Mouse (Mus musculus): ENCODE results near the gene Abca1. TPM values are rescaled to one million over a fixed set of nuclear protein-coding genes. Genes with fewer than 3 reads are reported as not detected.

The Abca1 gene
- polyA plus RNA-seq, 1 experiment from 2014 or later, result 6.1 TPM

DNA sequence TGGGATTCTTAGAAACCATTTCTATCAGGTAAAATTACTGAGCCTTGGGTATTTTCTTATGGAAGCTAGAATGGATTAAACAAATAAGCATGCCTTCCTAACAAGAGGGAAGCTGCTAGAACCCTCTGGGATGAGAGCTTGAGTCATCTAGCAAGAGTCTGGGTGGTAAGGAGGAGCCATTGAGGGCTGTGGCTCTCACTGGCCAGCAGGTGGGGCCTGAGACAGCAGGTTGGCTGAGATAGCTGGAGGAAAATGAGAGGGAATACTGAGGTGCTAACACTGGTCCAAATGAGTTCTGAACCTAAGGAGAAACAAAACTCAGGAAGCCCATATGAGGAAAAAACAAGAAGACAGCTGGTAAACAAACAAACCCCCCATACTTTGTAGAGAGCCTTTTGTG lies 42.1 kb downstream of the Abca1 start:
- H3K9ac ChIP-seq, result no peak overlapping the region
- no peak overlapping the region for H3K4me3 ChIP-seq
- no peak overlapping the region for H3K4me2 ChIP-seq
- no peaks in the 10 kb centered on the region for H3K27me3 ChIP-seq
- peaks cover 6% of the 10 kb centered on the region; the same call in 1 of the 2 replicates for H3K36me3 ChIP-seq (ENCODE audit: poor library complexity, severe bottlenecking)
- H3K9me3 ChIP-seq (replicated peaks), result no peaks in the 10 kb centered on the region
- no peak for ATAC-seq
- H3K4me1 ChIP-seq, result peaks cover 24% of the 10 kb centered on the region
- no peak overlapping the region for H3K27ac ChIP-seq

DNA sequence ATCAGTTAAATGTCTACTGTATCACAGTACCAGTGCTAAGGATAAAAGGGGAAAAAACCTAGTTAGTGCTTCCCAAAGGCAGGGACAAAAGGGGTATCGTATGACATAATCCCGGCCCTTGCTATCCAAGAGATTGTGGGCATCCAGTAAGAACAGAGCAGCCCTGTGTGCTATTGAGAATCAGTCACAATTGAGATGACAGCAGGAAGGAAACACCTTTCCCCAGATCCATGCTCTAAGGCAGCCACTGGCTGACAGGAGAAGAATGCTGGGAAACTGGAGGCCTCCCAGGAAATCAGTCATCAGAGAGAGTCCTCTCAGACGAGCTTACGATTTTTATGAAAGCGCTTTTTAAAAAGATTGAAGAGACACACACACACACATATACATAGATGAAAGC lies 42.6 kb downstream of the Abca1 start:
- WGBS, result 35% methylated on average over 5 of the region's 5 CpGs
- H3K9me3 ChIP-seq (replicated peaks), result no peaks in the 10 kb centered on the region
- peaks cover 20% of the 10 kb centered on the region for H3K4me1 ChIP-seq
- H3K36me3 ChIP-seq (ENCODE audit: poor library complexity, severe bottlenecking), result peaks cover 6% of the 10 kb centered on the region; the same call in 1 of the 2 replicates
- H3K27me3 ChIP-seq, result no peaks in the 10 kb centered on the region
- H3K27ac ChIP-seq, result no peak overlapping the region
- H3K4me3 ChIP-seq, result no peak overlapping the region
- no peak overlapping the region for H3K9ac ChIP-seq
- ATAC-seq, result peak; percentile 42; the same call in 1 of the 2 replicates
- no peak overlapping the region for H3K4me2 ChIP-seq

DNA sequence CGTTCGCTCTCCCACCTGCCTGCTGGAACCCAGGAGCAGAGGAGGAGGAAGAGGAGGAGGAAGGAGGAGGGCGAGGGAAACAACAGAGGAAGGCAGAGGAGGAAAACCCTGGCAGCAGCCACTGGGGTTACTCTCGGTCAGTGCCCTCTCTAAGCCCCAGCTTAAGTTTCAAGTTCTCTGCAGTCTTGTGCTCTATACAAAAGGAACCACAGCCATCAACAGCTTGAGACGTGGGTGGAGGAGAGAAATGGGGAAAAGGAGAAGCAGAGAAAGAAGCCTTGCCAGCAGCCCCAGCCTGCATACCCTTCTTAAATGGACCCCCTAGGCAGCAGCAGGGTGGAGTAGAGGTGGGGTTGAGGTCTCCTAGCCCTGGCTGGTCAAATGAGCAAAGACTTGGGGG lies 43.8 kb downstream of the Abca1 start:
- no peak overlapping the region for H3K27ac ChIP-seq
- H3K9me3 ChIP-seq (replicated peaks), result no peaks in the 10 kb centered on the region
- H3K4me2 ChIP-seq, result no peak overlapping the region
- H3K36me3 ChIP-seq (ENCODE audit: poor library complexity, severe bottlenecking), result peaks cover 6% of the 10 kb centered on the region; the same call in 1 of the 2 replicates
- ATAC-seq, result no peak
- WGBS, result 11% methylated on average over 3 of the region's 5 CpGs
- H3K9ac ChIP-seq, result no peak overlapping the region
- H3K27me3 ChIP-seq, result no peaks in the 10 kb centered on the region
- H3K4me1 ChIP-seq, result peaks cover 20% of the 10 kb centered on the region
- no peak overlapping the region for H3K4me3 ChIP-seq

DNA sequence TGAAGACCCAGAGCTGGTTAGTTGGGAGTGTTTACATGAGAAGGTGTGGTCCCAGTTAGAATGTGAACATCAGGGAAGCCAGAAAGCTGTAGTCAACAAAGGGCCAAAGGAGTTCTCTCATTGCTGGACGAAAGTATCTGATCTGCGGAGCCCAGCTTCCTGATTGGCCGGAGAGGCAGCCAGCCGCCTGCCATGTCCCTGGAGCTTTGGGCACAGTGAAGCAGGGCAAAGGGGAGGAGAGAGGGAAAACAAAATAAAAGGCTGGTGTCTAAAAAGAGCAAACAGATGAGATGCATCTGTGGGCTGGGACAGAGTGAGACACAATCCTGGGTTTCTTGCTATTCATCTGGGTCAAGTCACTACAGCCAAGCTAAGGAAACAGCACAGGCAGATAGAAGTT lies 44.3 kb downstream of the Abca1 start:
- no peak for ATAC-seq
- no peak overlapping the region for H3K9ac ChIP-seq
- 49% methylated on average over 4 of the region's 4 CpGs for WGBS
- no peaks in the 10 kb centered on the region for H3K9me3 ChIP-seq (replicated peaks)
- H3K4me1 ChIP-seq, result peaks cover 24% of the 10 kb centered on the region
- H3K4me2 ChIP-seq, result no peak overlapping the region
- no peaks in the 10 kb centered on the region for H3K27me3 ChIP-seq
- no peak overlapping the region for H3K4me3 ChIP-seq
- H3K36me3 ChIP-seq (ENCODE audit: poor library complexity, severe bottlenecking), result peaks cover 6% of the 10 kb centered on the region; the same call in 1 of the 2 replicates
- no peak overlapping the region for H3K27ac ChIP-seq

DNA sequence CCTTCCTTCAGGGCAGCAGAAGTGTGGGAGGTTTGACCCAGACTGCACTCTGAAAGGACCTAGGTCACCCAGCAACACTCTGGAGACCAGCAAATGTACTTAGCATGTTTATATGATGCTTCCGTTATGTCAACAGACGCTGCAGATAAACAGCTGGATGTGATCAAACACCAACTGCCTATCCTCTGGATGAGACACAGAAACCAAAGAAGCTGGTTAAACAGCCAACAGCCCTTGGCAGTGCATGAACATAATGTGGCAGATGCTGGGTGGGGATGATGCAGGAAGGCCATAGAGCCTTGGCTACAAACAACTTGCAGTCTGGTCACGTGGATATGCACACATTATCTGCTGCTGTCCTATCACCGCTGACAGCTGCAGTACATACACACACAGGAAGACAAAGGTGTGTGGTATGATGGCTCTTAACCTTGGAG lies 47.8 kb downstream of the Abca1 start:
- 84% methylated on average over 4 of the region's 4 CpGs for WGBS

DNA sequence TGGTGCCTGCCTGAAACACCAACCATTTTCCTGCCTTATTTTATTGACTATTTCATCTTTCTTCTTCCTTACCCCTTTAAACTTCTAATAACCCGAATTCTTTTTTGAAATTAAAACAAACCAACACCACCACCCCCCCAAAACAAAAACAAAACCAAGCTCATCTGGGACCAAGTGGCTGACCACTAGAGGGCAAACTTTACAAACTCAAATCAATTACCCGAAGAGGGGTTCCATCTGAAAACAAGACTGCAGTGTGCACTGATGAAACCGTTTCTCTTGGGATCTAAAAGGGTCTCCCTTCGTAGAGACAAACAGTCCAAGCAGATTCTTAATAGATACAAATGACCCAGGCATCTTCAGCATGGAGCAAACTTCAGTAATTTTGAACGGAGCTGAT lies 49.3 kb downstream of the Abca1 start:
- H3K4me2 ChIP-seq, result no peak overlapping the region
- no peak overlapping the region for H3K4me3 ChIP-seq
- 29% methylated on average over 5 of the region's 5 CpGs for WGBS
- no peaks in the 10 kb centered on the region for H3K9me3 ChIP-seq (replicated peaks)
- peaks cover 6% of the 10 kb centered on the region; the same call in 1 of the 2 replicates for H3K36me3 ChIP-seq (ENCODE audit: poor library complexity, severe bottlenecking)
- peaks cover 5% of the 10 kb centered on the region for H3K4me1 ChIP-seq
- no peaks in the 10 kb centered on the region for H3K27me3 ChIP-seq
- no peak overlapping the region for H3K27ac ChIP-seq
- ATAC-seq, result peak; percentile 50; the same call in 1 of the 2 replicates
- no peak overlapping the region for H3K9ac ChIP-seq

More for the DNA sequence above, 47.8 kb downstream of the Abca1 start:
- H3K4me3 ChIP-seq, result no peak overlapping the region
- peaks cover 18% of the 10 kb centered on the region for H3K4me1 ChIP-seq
- H3K9ac ChIP-seq, result no peak overlapping the region
- H3K9me3 ChIP-seq (replicated peaks), result no peaks in the 10 kb centered on the region
- no peak for ATAC-seq
- H3K36me3 ChIP-seq (ENCODE audit: poor library complexity, severe bottlenecking), result peaks cover 6% of the 10 kb centered on the region; the same call in 1 of the 2 replicates
- no peak overlapping the region for H3K27ac ChIP-seq
- no peaks in the 10 kb centered on the region for H3K27me3 ChIP-seq
- no peak overlapping the region for H3K4me2 ChIP-seq

DNA sequence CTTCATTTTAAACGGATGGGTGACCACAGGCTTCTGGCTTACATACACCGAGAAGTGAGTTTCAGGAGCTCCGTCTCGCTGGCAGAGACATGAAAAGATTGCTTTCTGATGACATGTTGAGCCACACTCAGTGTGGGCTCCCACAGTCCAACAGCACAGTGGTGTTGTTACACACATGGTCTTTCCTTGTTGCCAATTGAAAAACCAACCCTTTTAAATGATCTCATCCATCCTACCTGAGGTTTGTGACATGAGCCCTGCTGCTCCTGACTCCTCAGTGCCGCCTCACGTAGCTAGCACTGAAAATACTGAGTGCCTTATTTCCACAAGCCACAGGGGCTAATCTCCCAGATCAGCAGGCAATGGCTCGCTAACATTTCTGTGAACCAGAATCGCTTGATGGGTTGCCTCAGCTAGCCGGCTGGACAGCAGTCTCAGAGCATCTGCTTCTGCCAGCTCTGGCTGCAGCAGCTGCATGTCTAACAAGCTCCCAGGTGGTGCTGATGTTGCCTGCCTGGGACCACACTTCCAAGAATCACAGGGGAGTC lies 50.2 kb downstream of the Abca1 start:
- Histone ChIP-seq H3K9me3 (replicated peaks) (no peaks in the 10 kb centered on the region), H3K9ac (no peak overlapping the region; the same call in 1 of the 2 replicates), H3K36me3 (ENCODE audit: poor library complexity, severe bottlenecking) (peaks cover 6% of the 10 kb centered on the region; the same call in 1 of the 2 replicates), H3K27me3 (no peaks in the 10 kb centered on the region), H3K4me2 (no peak overlapping the region), H3K4me1 (peaks cover 4% of the 10 kb centered on the region), H3K27ac (no peak overlapping the region), H3K4me3 (no peak overlapping the region)
- peak; percentile 36; the same call in 1 of the 2 replicates for ATAC-seq
- 49% methylated on average over 9 of the region's 9 CpGs for WGBS

DNA sequence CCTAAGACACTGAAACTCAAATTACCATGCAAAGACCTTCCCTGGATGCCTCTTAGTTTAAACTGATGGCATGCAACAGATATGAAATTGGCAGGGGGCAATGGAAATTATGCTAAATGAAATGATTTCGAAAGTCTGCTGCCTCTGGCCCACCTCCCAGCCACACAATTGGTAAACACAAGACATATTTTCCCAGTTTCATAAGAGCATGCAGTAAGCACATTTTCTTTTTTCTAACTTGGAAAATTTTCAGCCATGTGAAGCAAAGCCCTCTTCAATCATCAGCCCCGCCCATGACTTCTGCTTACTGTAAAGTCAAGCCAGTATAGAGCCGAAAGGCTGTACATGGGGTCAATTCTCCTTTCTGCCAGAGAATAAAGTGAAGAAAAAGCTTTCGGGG lies 51.5 kb downstream of the Abca1 start:
- Histone ChIP-seq H3K9me3 (replicated peaks) (no peaks in the 10 kb centered on the region), H3K4me3 (no peak overlapping the region), H3K36me3 (ENCODE audit: poor library complexity, severe bottlenecking) (0 out of 2 replicates have a peak, but pooled peaks cover 2% of the 10 kb centered on the region), H3K4me1 (peaks cover 4% of the 10 kb centered on the region), H3K27ac (no peak overlapping the region), H3K4me2 (no peak overlapping the region), H3K9ac (no peak overlapping the region), H3K27me3 (no peaks in the 10 kb centered on the region)
- WGBS, result 93% methylated on average over 4 of the region's 4 CpGs
- ATAC-seq, result no peak

DNA sequence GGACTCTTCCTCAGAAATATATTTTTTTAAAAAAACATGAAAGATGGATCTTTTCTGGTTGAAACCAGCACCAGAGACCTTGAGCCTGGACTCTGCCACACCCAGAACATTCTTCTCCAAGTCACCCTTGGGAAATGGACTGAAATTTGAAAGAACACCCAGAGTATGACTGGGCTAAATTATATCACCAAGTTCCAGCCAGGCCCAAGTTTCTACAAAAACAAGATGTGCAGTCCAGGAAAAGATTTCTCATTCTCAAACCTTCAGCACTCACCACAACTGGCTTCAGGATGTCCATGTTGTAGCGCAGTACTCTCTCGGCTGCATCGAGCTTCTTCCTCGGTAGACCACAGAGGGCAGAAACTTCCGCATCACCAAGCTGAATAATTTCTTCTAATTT lies 53.0 kb downstream of the Abca1 start:
- no peak overlapping the region for H3K9ac ChIP-seq
- H3K9me3 ChIP-seq (replicated peaks), result no peaks in the 10 kb centered on the region
- no peaks in the 10 kb centered on the region for H3K27me3 ChIP-seq
- WGBS, result 94% methylated on average over 5 of the region's 5 CpGs
- no peak for ATAC-seq
- no peak overlapping the region for H3K27ac ChIP-seq
- no peak overlapping the region for H3K4me3 ChIP-seq
- no peaks in the 10 kb centered on the region for H3K36me3 ChIP-seq (ENCODE audit: poor library complexity, severe bottlenecking)
- H3K4me2 ChIP-seq, result no peak overlapping the region
- H3K4me1 ChIP-seq, result peaks cover 4% of the 10 kb centered on the region

DNA sequence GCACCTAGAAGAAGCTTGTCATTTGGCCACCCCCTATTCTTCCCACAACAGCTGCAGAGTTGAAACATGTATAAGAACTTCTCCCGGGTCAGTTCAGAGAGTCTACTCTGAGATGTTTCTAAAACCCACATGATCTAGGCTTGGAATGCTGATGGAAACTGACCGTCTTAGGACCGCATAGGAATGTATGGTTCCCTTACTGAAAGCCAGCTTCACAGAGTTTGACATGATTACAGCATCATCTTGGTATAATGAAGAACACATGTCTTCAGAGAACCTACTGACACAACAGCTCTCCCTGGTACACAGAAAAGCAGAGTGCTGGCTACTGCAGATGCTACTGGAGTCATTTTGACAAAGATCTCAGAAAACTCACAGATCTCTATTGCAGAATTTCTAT lies 53.6 kb downstream of the Abca1 start:
- Histone ChIP-seq H3K4me3 (no peak overlapping the region), H3K9ac (no peak overlapping the region), H3K27me3 (no peaks in the 10 kb centered on the region), H3K36me3 (ENCODE audit: poor library complexity, severe bottlenecking) (no peaks in the 10 kb centered on the region), H3K27ac (no peak overlapping the region), H3K4me1 (peaks cover 4% of the 10 kb centered on the region), H3K9me3 (replicated peaks) (no peaks in the 10 kb centered on the region), H3K4me2 (no peak overlapping the region)
- no peak for ATAC-seq
- WGBS, result 90% methylated on average over 3 of the region's 3 CpGs

DNA sequence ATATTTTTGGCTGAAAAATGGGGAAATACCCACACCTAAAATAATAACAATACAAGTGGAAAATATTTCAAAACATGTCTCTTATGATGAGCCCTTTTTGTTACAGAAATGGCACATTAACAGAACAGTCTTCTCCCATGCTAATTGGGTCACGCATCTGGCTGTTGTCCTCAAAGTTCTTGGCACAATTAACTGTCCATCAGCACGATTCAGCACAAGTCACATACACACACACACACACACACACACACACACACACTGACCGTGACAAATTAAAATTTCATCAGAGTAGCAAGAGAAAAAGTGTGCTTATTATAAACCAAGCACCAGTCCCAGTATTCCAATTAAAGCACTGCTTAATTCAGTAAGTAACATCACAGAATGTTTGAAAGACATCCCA lies 55.1 kb downstream of the Abca1 start:
- ATAC-seq, result no peak
- no peaks in the 10 kb centered on the region; the same call in 1 of the 2 replicates for H3K4me1 ChIP-seq
- H3K9me3 ChIP-seq (replicated peaks), result no peaks in the 10 kb centered on the region
- H3K27ac ChIP-seq, result no peak overlapping the region
- no peak overlapping the region for H3K4me3 ChIP-seq
- no peak overlapping the region for H3K4me2 ChIP-seq
- no peaks in the 10 kb centered on the region for H3K36me3 ChIP-seq (ENCODE audit: poor library complexity, severe bottlenecking)
- no peaks in the 10 kb centered on the region for H3K27me3 ChIP-seq
- WGBS, result 81% methylated on average over 3 of the region's 3 CpGs
- no peak overlapping the region for H3K9ac ChIP-seq

DNA sequence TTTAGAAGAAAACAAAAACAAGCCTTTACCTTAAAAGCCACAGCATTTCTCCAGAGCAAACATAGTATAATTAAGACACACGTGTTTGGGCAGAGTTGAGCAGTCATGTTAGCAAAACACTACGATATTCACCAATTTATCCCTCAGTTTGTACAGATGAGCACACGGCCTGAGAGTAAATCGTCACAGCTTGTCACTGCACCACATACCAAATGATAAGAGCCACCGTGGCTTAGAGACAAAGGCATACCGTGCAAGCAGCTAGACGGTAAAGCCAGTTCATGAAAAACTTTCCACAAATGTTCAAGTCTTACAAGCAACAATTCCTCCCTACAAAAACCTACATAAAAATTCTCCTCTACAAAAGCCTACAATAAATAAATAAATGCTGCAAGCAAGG lies 57.2 kb downstream of the Abca1 start:
- no peaks in the 10 kb centered on the region for H3K4me1 ChIP-seq
- no peaks in the 10 kb centered on the region for H3K9me3 ChIP-seq (replicated peaks)
- H3K9ac ChIP-seq, result no peak overlapping the region
- H3K4me3 ChIP-seq, result no peak overlapping the region
- H3K36me3 ChIP-seq (ENCODE audit: poor library complexity, severe bottlenecking), result no peaks in the 10 kb centered on the region
- H3K27ac ChIP-seq, result no peak overlapping the region
- no peaks in the 10 kb centered on the region for H3K27me3 ChIP-seq
- WGBS, result 81% methylated on average over 7 of the region's 7 CpGs
- ATAC-seq, result no peak
- no peak overlapping the region for H3K4me2 ChIP-seq

DNA sequence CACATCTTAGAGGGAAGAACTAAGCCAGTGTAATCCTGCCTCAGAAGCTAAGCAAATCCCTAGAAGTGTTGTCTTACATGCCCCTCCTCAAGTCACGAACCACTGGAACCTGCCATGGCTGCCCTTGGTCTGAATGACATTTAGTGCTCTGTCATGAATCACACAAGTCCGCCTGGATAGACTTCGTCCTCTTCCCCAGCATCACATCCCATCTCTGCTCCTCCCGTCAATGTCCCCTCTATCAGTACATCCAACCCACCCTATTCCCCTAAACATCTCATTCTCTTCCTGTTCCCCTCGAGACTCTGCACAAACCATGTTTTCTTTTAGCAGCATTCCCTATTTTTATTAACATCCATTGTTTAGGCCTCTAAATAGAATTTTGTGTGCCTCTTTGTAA lies 58.4 kb downstream of the Abca1 start:
- 74% methylated on average over 5 of the region's 5 CpGs for WGBS
- Histone ChIP-seq H3K9me3 (replicated peaks) (no peaks in the 10 kb centered on the region), H3K9ac (no peak overlapping the region), H3K4me3 (no peak overlapping the region), H3K4me1 (no peaks in the 10 kb centered on the region), H3K36me3 (ENCODE audit: poor library complexity, severe bottlenecking) (no peaks in the 10 kb centered on the region), H3K4me2 (no peak overlapping the region), H3K27me3 (no peaks in the 10 kb centered on the region), H3K27ac (no peak overlapping the region)
- no peak for ATAC-seq

Measured in forebrain, embryonic 13.5 days (tissue).